Mouse (Mus musculus): ENCODE measurements around the gene Bace1. TPM values are rescaled to one million over a fixed set of nuclear protein-coding genes. Genes with fewer than 3 reads are reported as not detected.

The Bace1 gene
- polyA plus RNA-seq, 1 experiment: 6.9 TPM

GRCm38 (mm10) chr9:45832898-45833297, 5.5 kb upstream of the Bace1 start:
- H3K27ac ChIP-seq (ENCODE audit: insufficient read depth, low read length): no peak overlapping the region
- TF ChIP-seq POLR2A (IDR thresholded peaks at IDR 0.05; ENCODE audit: low read depth, low read length): no peak
- no peak for TF ChIP-seq CTCF (IDR thresholded peaks at IDR 0.05; ENCODE audit: extremely low read depth, insufficient read depth, insufficient read length, insufficient replicate concordance)
- no peaks in the 10 kb centered on the region for H3K36me3 ChIP-seq (ENCODE audit: control insufficient read depth, insufficient read depth, low read length)
- no peak for DNase-seq (ENCODE audit: low read depth in 1 of 2, low spot score in 2 of 2)
- 95% methylated on average over 2 of the region's 2 CpGs for WGBS
- no peaks in the 10 kb centered on the region; the same call in 1 of the 2 replicates for H3K27me3 ChIP-seq (ENCODE audit: control insufficient read depth, insufficient read depth, low read length)
- H3K4me1 ChIP-seq (ENCODE audit: control insufficient read depth, insufficient read depth, insufficient read length): no peaks in the 10 kb centered on the region; the same call in 1 of the 2 replicates
- H3K4me3 ChIP-seq (ENCODE audit: extremely low read depth, insufficient read depth, insufficient read length): no peak overlapping the region

- 69% methylated on average over 2 of the region's 2 CpGs for WGBS
- Histone ChIP-seq H3K36me3 (ENCODE audit: control insufficient read depth, insufficient read depth, low read length) (no peaks in the 10 kb centered on the region), H3K27ac (ENCODE audit: insufficient read depth, low read length) (no peak overlapping the region), H3K4me3 (ENCODE audit: extremely low read depth, insufficient read depth, insufficient read length) (no peak overlapping the region), H3K27me3 (ENCODE audit: control insufficient read depth, insufficient read depth, low read length) (no peaks in the 10 kb centered on the region; the same call in 1 of the 2 replicates), H3K4me1 (ENCODE audit: control insufficient read depth, insufficient read depth, insufficient read length) (no peaks in the 10 kb centered on the region; the same call in 1 of the 2 replicates)
- no peak for DNase-seq (ENCODE audit: low read depth in 1 of 2, low spot score in 2 of 2)
- TF ChIP-seq CTCF (IDR thresholded peaks at IDR 0.05; ENCODE audit: extremely low read depth, insufficient read depth, insufficient read length, insufficient replicate concordance): no peak
- TF ChIP-seq POLR2A (IDR thresholded peaks at IDR 0.05; ENCODE audit: low read depth, low read length): no peak
Measured at GRCm38 (mm10) chr9:45833461-45833860, 4.9 kb upstream of the Bace1 start.

- DNase-seq (ENCODE audit: low read depth in 1 of 2, low spot score in 2 of 2): no peak
- peaks cover 4% of the 10 kb centered on the region; the same call in 1 of the 2 replicates for H3K4me1 ChIP-seq (ENCODE audit: control insufficient read depth, insufficient read depth, insufficient read length)
- no peak overlapping the region for H3K27ac ChIP-seq (ENCODE audit: insufficient read depth, low read length)
- 52% methylated on average over 4 of the region's 4 CpGs for WGBS
- H3K4me3 ChIP-seq (ENCODE audit: extremely low read depth, insufficient read depth, insufficient read length): peak overlapping the region; percentile 49; the same call in 1 of the 2 replicates
- TF ChIP-seq CTCF (IDR thresholded peaks at IDR 0.05; ENCODE audit: extremely low read depth, insufficient read depth, insufficient read length, insufficient replicate concordance) (no peak), POLR2A (IDR thresholded peaks at IDR 0.05; ENCODE audit: low read depth, low read length) (no peak)
- no peaks in the 10 kb centered on the region for H3K36me3 ChIP-seq (ENCODE audit: control insufficient read depth, insufficient read depth, low read length)
- peaks cover 2% of the 10 kb centered on the region; the same call in 1 of the 2 replicates for H3K27me3 ChIP-seq (ENCODE audit: control insufficient read depth, insufficient read depth, low read length)
Measured at GRCm38 (mm10) chr9:45838069-45838433, 329 bp upstream of the Bace1 start.

GRCm38 (mm10) chr9:45839139-45839981, 980 bp downstream of the Bace1 start:
- no peak for DNase-seq (ENCODE audit: low read depth in 1 of 2, low spot score in 2 of 2)
- TF ChIP-seq POLR2A (IDR thresholded peaks at IDR 0.05; ENCODE audit: low read depth, low read length) (no peak), CTCF (IDR thresholded peaks at IDR 0.05; ENCODE audit: extremely low read depth, insufficient read depth, insufficient read length, insufficient replicate concordance) (no peak)
- 49% methylated on average over 17 of the region's 17 CpGs for WGBS
- Histone ChIP-seq H3K36me3 (ENCODE audit: control insufficient read depth, insufficient read depth, low read length) (no peaks in the 10 kb centered on the region), H3K4me3 (ENCODE audit: extremely low read depth, insufficient read depth, insufficient read length) (peak overlapping the region; percentile 49; the same call in 1 of the 2 replicates), H3K4me1 (ENCODE audit: control insufficient read depth, insufficient read depth, insufficient read length) (peaks cover 4% of the 10 kb centered on the region; the same call in 1 of the 2 replicates), H3K27me3 (ENCODE audit: control insufficient read depth, insufficient read depth, low read length) (peaks cover 2% of the 10 kb centered on the region; the same call in 1 of the 2 replicates), H3K27ac (ENCODE audit: insufficient read depth, low read length) (no peak overlapping the region)

GRCm38 (mm10) chr9:45839982-45840300, 1.6 kb downstream of the Bace1 start:
- Histone ChIP-seq H3K4me3 (ENCODE audit: extremely low read depth, insufficient read depth, insufficient read length) (no peak overlapping the region), H3K4me1 (ENCODE audit: control insufficient read depth, insufficient read depth, insufficient read length) (peaks cover 4% of the 10 kb centered on the region; the same call in 1 of the 2 replicates), H3K36me3 (ENCODE audit: control insufficient read depth, insufficient read depth, low read length) (no peaks in the 10 kb centered on the region), H3K27ac (ENCODE audit: insufficient read depth, low read length) (no peak overlapping the region), H3K27me3 (ENCODE audit: control insufficient read depth, insufficient read depth, low read length) (peaks cover 2% of the 10 kb centered on the region; the same call in 1 of the 2 replicates)
- no peak for TF ChIP-seq POLR2A (IDR thresholded peaks at IDR 0.05; ENCODE audit: low read depth, low read length)
- no peak for TF ChIP-seq CTCF (IDR thresholded peaks at IDR 0.05; ENCODE audit: extremely low read depth, insufficient read depth, insufficient read length, insufficient replicate concordance)
- no peak for DNase-seq (ENCODE audit: low read depth in 1 of 2, low spot score in 2 of 2)
- 86% methylated on average over 7 of the region's 7 CpGs for WGBS

- peaks cover 4% of the 10 kb centered on the region; the same call in 1 of the 2 replicates for H3K4me1 ChIP-seq (ENCODE audit: control insufficient read depth, insufficient read depth, insufficient read length)
- H3K4me3 ChIP-seq (ENCODE audit: extremely low read depth, insufficient read depth, insufficient read length): no peak overlapping the region
- DNase-seq (ENCODE audit: low read depth in 1 of 2, low spot score in 2 of 2): no peak
- H3K36me3 ChIP-seq (ENCODE audit: control insufficient read depth, insufficient read depth, low read length): no peaks in the 10 kb centered on the region
- H3K27ac ChIP-seq (ENCODE audit: insufficient read depth, low read length): no peak overlapping the region
- no peak for TF ChIP-seq POLR2A (IDR thresholded peaks at IDR 0.05; ENCODE audit: low read depth, low read length)
- no peak for TF ChIP-seq CTCF (IDR thresholded peaks at IDR 0.05; ENCODE audit: extremely low read depth, insufficient read depth, insufficient read length, insufficient replicate concordance)
- 80% methylated on average over 5 of the region's 5 CpGs for WGBS
- H3K27me3 ChIP-seq (ENCODE audit: control insufficient read depth, insufficient read depth, low read length): peaks cover 2% of the 10 kb centered on the region; the same call in 1 of the 2 replicates
Measured at GRCm38 (mm10) chr9:45840331-45840730, 2.0 kb downstream of the Bace1 start.

GRCm38 (mm10) chr9:45841458-45841857, 3.1 kb downstream of the Bace1 start:
- Histone ChIP-seq H3K4me1 (ENCODE audit: control insufficient read depth, insufficient read depth, insufficient read length) (peaks cover 4% of the 10 kb centered on the region; the same call in 1 of the 2 replicates), H3K36me3 (ENCODE audit: control insufficient read depth, insufficient read depth, low read length) (no peaks in the 10 kb centered on the region), H3K27ac (ENCODE audit: insufficient read depth, low read length) (no peak overlapping the region), H3K27me3 (ENCODE audit: control insufficient read depth, insufficient read depth, low read length) (peaks cover 2% of the 10 kb centered on the region; the same call in 1 of the 2 replicates), H3K4me3 (ENCODE audit: extremely low read depth, insufficient read depth, insufficient read length) (no peak overlapping the region)
- 84% methylated on average over 6 of the region's 6 CpGs for WGBS
- TF ChIP-seq CTCF (IDR thresholded peaks at IDR 0.05; ENCODE audit: extremely low read depth, insufficient read depth, insufficient read length, insufficient replicate concordance): no peak
- no peak for TF ChIP-seq POLR2A (IDR thresholded peaks at IDR 0.05; ENCODE audit: low read depth, low read length)
- DNase-seq (ENCODE audit: low read depth in 1 of 2, low spot score in 2 of 2): no peak
